Mouse (Mus musculus) ovary, adult 2 months (tissue): Measurements from ENCODE around the gene Gm7682. TPM values are rescaled to one million over a fixed set of nuclear protein-coding genes. Genes with fewer than 3 reads are reported as not detected.

Experiments
- polyA plus RNA-seq: library from polyadenylated mRNA; depleted of rRNA; stranded (reverse); fragments of >200 nt; gene quantifications from 2 replicates; pipeline ENCODE4 v1.2.3, GENCODE M21; 2012; rRNA removed

The Gm7682 gene
- polyA plus RNA-seq: not detected in 2 replicates

GRCm38 (mm10) chr5:94445484-94445883 lies at the start of gene Gm7682:
Gene Gm7682 (plus strand): TSS chr5:94445784.

Other genes starting within 250 kb of the Gm7682 start
- gene Gm3106, start 227.8 kb upstream of the Gm7682 start, polyA plus RNA-seq: not detected in 2 replicates
- gene A430089I19Rik, start 139.0 kb upstream of the Gm7682 start, polyA plus RNA-seq: not detected in 2 replicates
- gene Gm6502, start 131.3 kb upstream of the Gm7682 start, polyA plus RNA-seq: not detected in 2 replicates
- 0.22 and 0.44 TPM in 2 replicates for gene AA792892, start 106.0 kb upstream of the Gm7682 start, polyA plus RNA-seq
- not detected in 2 replicates for gene Gm3139, start 80.5 kb downstream of the Gm7682 start, polyA plus RNA-seq
- not detected in 2 replicates for gene Gm3147, start 170.6 kb downstream of the Gm7682 start, polyA plus RNA-seq
- not detected in 2 replicates for gene Gm6509, start 178.2 kb downstream of the Gm7682 start, polyA plus RNA-seq
- 0.29 TPM in 1 of 2 replicates, not detected in the other for gene Gm6205, start 202.6 kb downstream of the Gm7682 start, polyA plus RNA-seq